Mouse (Mus musculus): ENCODE measurements around the gene Ppara. TPM values are rescaled to one million over a fixed set of nuclear protein-coding genes. Genes with fewer than 3 reads are reported as not detected.

Ppara gene
- polyA plus RNA-seq, 1 experiment from 2014 or later: 0.74 TPM

DNA sequence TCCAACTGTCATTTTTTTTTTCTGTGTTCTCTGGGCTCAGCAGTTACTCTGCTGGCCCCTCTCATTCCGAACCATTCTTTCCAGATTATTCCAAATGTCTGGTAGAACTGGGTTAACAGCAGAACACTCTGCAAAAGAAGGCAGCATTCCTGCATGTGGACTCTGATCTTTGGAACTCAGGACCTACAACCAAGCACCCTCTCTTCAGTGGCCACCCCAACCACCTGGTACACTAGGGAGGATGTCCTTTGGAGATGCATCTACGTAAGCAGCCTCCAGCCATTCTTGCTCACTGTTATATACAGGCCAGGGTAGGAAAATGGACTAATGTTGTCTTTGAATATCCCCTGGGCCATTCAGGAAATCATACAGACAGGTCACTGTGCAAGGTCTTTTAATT lies 1.1 kb upstream of the Ppara start:
- no peak overlapping the region for H3K27ac ChIP-seq
- 81% methylated on average over 2 of the region's 2 CpGs for WGBS

DNA sequence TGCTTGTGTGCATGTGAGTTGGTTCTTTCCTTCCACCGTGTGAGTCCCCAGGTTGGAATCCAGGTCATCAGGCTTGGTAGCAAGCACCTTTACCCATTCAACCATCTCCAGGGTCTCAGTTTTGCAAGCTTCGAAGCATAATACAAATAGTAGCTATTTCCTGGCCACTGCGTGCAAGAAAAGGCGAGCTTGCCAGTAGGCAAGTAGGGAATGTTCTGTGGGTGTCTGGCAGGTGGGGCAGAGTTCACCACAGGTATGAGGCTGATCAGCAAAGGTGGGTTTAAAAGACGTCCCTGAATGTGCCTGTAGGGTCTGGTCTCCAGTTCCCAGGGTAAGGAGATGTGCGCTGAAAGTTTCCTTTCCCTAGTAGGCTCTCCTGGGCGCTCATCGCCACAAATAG lies 635 bp upstream of the Ppara start:
- peak overlapping the region; percentile 92; the same call in 1 of the 2 replicates for H3K4me2 ChIP-seq
- peaks cover 78% of the 10 kb centered on the region for H3K27me3 ChIP-seq
- H3K9me3 ChIP-seq: no peaks in the 10 kb centered on the region
- H3K4me1 ChIP-seq: peaks cover 15% of the 10 kb centered on the region
- no peak overlapping the region for H3K27ac ChIP-seq
- no peak for ATAC-seq (ENCODE audit: low FRiP score)
- H3K4me3 ChIP-seq (replicated peaks): peak overlapping the region; percentile 68; the same call in 1 of the 2 replicates
- no peaks in the 10 kb centered on the region for H3K36me3 ChIP-seq (replicated peaks)
- WGBS: 42% methylated on average over 8 of the region's 8 CpGs
- no peak overlapping the region for H3K9ac ChIP-seq

More for the DNA sequence above, 1.1 kb upstream of the Ppara start:
- ATAC-seq (ENCODE audit: low FRiP score): no peak
- H3K36me3 ChIP-seq (replicated peaks): no peaks in the 10 kb centered on the region
- no peak overlapping the region for H3K9ac ChIP-seq
- H3K9me3 ChIP-seq: no peaks in the 10 kb centered on the region
- peaks cover 15% of the 10 kb centered on the region for H3K4me1 ChIP-seq
- H3K4me2 ChIP-seq: no peak overlapping the region
- peaks cover 79% of the 10 kb centered on the region for H3K27me3 ChIP-seq
- H3K4me3 ChIP-seq (replicated peaks): no peak overlapping the region

DNA sequence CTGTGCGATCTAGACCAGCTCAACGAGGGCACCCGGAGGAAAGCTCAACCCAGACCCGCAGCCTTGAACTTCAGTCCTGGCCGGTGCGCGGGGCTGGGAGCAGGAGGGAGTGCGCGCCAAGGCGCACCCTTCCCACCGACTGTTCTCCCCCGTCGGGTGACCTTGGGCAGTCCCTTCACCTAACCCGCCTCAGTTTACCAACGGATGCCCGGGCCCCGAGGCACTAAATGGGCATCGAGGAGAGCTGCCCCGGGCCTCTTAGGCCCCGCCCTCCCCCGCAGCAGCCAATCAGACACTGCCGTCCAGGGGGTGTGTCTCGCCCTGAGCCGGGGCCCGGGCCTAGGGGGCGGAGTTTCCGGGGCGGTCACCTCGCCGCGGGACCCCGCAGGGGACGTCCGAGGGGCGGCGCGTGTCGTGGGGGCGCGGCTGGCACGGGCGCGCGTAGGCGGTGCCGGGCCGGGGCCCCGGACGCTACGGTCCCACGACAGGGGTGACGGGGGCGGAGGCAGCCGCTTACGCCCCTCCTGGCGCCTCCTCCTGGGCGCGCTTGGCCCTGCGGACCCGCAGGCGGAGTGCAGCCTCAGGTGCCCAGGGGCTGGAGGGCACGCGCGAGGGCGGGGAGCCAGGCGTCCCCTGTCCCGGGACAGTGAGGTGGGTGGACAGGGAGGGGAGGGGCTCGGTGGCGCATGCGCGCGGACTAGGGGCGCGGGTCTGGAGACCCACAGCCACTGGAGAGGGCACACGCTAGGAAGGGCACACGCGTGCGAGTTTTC lies 466 bp downstream of the Ppara start:
- no peaks in the 10 kb centered on the region for H3K9me3 ChIP-seq
- no peak overlapping the region for H3K27ac ChIP-seq
- H3K9ac ChIP-seq: peak overlapping the region; percentile 49
- peak; percentile 93 for ATAC-seq (ENCODE audit: low FRiP score)
- WGBS: 1% methylated on average over 76 of the region's 78 CpGs
- peak overlapping the region; percentile 68 for H3K4me3 ChIP-seq (replicated peaks)
- H3K4me2 ChIP-seq: peak overlapping the region; percentile 92
- H3K4me1 ChIP-seq: peaks cover 15% of the 10 kb centered on the region
- peaks cover 74% of the 10 kb centered on the region for H3K27me3 ChIP-seq
- H3K36me3 ChIP-seq (replicated peaks): no peaks in the 10 kb centered on the region

DNA sequence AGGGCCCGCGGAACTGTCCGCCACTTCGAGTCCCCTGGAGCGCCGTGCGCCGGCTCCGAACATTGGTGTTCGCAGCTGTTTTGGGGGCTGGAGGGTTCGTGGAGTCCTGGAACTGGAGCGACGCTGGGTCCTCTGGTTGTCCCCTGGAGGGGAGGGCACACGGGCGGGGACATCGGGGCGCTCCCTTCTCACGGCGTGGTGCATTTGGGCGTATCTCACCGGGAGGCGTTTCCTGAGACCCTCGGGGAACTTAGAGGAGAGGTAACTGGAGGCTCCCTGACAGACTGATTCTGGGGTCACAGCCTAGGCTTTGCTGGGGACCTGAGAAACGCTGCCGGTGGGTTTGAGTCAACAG lies 1.0 kb downstream of the Ppara start:
- under 1% methylated on average over 22 of the region's 25 CpGs for WGBS
- no peak overlapping the region for H3K27ac ChIP-seq
- H3K9me3 ChIP-seq: no peaks in the 10 kb centered on the region
- peaks cover 80% of the 10 kb centered on the region for H3K27me3 ChIP-seq
- H3K4me2 ChIP-seq: peak overlapping the region; percentile 92
- no peak for ATAC-seq (ENCODE audit: low FRiP score)
- H3K36me3 ChIP-seq (replicated peaks): no peaks in the 10 kb centered on the region
- H3K4me1 ChIP-seq: peaks cover 15% of the 10 kb centered on the region
- peak overlapping the region; percentile 49 for H3K9ac ChIP-seq
- H3K4me3 ChIP-seq (replicated peaks): peak overlapping the region; percentile 68

DNA sequence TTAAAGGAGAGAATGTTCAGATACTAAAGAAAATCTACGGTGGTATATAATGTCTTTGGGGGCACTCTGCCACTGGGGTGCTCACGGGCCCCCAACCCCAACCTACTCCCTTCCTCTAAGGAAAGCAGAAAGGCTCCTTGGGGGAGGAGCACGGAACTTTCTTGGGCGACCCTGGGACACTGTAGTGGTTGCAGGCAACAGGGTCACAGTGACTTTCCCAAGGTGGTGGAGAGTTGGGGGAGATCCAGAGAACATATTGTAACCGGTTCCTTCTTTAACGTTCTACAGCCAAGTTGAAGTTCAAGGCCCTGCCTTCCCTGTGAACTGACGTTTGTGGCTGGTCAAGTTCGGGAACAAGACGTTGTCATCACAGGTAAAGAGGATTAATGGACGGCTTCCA lies 1.7 kb downstream of the Ppara start:
- Histone ChIP-seq H3K9ac (no peak overlapping the region), H3K27me3 (peaks cover 81% of the 10 kb centered on the region), H3K27ac (no peak overlapping the region), H3K4me3 (replicated peaks) (no peak overlapping the region; the same call in 1 of the 2 replicates), H3K4me1 (peaks cover 15% of the 10 kb centered on the region), H3K4me2 (peak overlapping the region; percentile 92; the same call in 1 of the 2 replicates), H3K36me3 (replicated peaks) (no peaks in the 10 kb centered on the region), H3K9me3 (no peaks in the 10 kb centered on the region)
- ATAC-seq (ENCODE audit: low FRiP score): no peak
- 53% methylated on average over 10 of the region's 10 CpGs for WGBS

DNA sequence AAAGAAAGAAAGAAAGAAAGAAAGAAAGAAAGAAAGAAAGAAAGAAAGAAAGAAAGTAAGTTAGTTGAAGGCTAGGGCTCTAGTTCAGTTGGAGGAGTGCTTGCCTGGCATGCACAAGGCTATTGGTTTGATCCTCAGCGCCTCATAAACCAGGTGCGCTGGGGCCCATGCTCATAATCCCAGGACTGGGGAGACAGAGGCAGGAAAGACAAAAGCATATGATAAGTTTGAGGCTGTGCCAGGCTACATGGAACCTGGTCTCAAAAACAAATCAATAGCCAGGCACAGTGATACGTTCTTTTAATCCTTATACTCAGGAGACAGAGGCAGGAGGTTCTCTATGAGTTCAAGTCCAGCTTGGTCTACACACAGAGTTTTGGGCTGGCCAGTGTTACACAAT lies 3.6 kb downstream of the Ppara start:
- H3K36me3 ChIP-seq (replicated peaks): no peaks in the 10 kb centered on the region
- H3K4me1 ChIP-seq: peaks cover 15% of the 10 kb centered on the region
- no peak overlapping the region for H3K27ac ChIP-seq
- no peak for ATAC-seq (ENCODE audit: low FRiP score)
- peaks cover 70% of the 10 kb centered on the region for H3K27me3 ChIP-seq
- H3K9ac ChIP-seq: no peak overlapping the region
- no peaks in the 10 kb centered on the region for H3K9me3 ChIP-seq
- 72% methylated on average over 3 of the region's 3 CpGs for WGBS
- no peak overlapping the region for H3K4me2 ChIP-seq
- no peak overlapping the region for H3K4me3 ChIP-seq (replicated peaks)

DNA sequence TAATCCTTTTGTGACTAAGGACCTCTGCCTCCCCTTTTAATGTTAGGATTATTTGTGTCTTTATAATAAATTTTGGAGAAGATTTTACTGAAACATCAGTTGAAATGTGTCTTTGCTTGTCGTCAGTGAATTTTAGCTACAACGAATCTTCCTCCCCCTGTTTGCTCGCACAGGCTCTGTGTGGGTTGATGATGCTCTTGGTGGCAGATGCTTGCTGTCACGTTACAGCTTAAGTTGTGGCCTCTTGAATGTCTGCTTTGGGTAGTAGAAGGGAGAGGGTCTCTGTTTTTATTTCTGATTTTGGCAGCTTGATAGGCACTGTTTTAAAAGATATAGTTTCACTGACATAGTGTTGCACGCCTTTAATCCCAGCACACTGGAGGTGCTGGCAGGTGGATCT lies 4.2 kb downstream of the Ppara start:
- Histone ChIP-seq H3K9me3 (no peaks in the 10 kb centered on the region), H3K36me3 (replicated peaks) (no peaks in the 10 kb centered on the region), H3K9ac (no peak overlapping the region), H3K4me2 (no peak overlapping the region), H3K27me3 (peaks cover 65% of the 10 kb centered on the region), H3K4me1 (peaks cover 15% of the 10 kb centered on the region), H3K27ac (no peak overlapping the region), H3K4me3 (replicated peaks) (no peak overlapping the region)
- WGBS: 81% methylated on average over 5 of the region's 5 CpGs
- ATAC-seq (ENCODE audit: low FRiP score): no peak

DNA sequence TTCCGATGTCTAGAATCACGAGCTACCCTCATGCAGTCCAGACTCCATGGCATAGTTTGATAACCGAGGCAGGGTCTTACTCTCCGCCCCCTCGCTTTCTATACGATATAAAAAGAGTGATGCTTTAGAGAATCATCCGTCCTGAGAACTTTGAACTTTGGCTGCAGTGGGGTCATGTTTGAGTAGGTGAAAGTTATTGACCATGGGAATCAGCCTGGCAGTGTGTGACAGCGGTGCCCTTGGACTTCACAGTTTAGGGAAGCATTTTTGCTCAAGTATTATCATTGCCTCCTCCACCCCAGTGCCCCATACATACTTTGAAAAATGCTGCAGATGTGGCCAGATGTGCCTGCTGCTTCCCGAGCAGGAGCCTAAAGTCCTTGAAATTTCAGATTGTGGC lies 7.8 kb downstream of the Ppara start:
- peaks cover 30% of the 10 kb centered on the region for H3K27me3 ChIP-seq
- H3K4me2 ChIP-seq: no peak overlapping the region
- H3K9ac ChIP-seq: no peak overlapping the region
- H3K36me3 ChIP-seq (replicated peaks): no peaks in the 10 kb centered on the region
- H3K4me3 ChIP-seq (replicated peaks): no peak overlapping the region
- H3K27ac ChIP-seq: no peak overlapping the region
- H3K4me1 ChIP-seq: no peaks in the 10 kb centered on the region
- no peaks in the 10 kb centered on the region for H3K9me3 ChIP-seq
- 91% methylated on average over 9 of the region's 9 CpGs for WGBS
- ATAC-seq (ENCODE audit: low FRiP score): no peak

DNA sequence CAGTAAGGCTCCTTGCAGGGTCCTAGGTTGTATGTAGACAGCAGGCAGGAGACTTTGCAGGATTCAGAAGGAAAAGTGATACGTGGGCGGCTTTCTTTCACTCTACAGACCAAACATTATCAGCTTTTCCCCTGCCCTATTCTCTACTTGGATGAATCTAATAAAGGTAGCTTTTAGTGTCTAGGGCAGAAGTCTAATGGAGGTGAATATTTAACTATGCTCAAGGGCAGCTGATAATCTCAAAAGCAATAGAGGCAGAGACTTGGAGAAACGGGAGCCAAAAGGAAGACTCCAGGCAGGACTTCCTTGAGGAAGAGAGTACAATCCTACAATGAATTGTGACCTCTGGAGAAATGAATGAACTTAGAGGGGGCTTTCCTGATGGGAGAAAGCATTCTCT lies 9.2 kb downstream of the Ppara start:
- Histone ChIP-seq H3K36me3 (replicated peaks) (no peaks in the 10 kb centered on the region), H3K4me1 (no peaks in the 10 kb centered on the region), H3K27me3 (peaks cover 22% of the 10 kb centered on the region; the same call in 1 of the 2 replicates), H3K4me3 (replicated peaks) (no peak overlapping the region), H3K9me3 (no peaks in the 10 kb centered on the region), H3K27ac (no peak overlapping the region), H3K4me2 (no peak overlapping the region), H3K9ac (no peak overlapping the region)
- ATAC-seq (ENCODE audit: low FRiP score): no peak
- WGBS: 77% methylated on average over 3 of the region's 3 CpGs

DNA sequence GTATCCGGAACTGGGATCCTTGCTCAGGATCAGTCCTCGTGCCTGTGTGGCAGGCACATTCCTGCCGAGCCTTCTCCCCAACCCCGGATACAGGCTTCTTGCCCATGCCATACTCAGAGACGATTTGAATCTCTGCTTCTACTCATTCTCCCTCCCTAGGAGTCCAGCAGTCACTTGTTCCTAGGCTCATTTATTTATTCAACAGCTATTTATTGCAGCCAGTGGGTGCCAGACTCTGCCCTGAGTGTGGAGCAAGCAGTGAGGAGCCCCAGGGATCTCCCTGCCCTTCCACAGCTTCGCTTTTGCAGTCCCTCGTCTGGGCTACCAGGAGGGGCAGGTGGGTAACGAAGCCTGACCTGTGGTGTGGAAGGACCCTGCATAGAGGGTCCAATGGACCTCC lies 11.4 kb downstream of the Ppara start:
- WGBS: 77% methylated on average over 8 of the region's 8 CpGs
- ATAC-seq (ENCODE audit: low FRiP score): no peak
- Histone ChIP-seq H3K27me3 (0 out of 2 replicates have a peak, but pooled peaks cover 7% of the 10 kb centered on the region), H3K4me1 (no peaks in the 10 kb centered on the region), H3K9ac (no peak overlapping the region), H3K4me2 (no peak overlapping the region), H3K9me3 (no peaks in the 10 kb centered on the region), H3K27ac (no peak overlapping the region), H3K36me3 (replicated peaks) (no peaks in the 10 kb centered on the region), H3K4me3 (replicated peaks) (no peak overlapping the region)

DNA sequence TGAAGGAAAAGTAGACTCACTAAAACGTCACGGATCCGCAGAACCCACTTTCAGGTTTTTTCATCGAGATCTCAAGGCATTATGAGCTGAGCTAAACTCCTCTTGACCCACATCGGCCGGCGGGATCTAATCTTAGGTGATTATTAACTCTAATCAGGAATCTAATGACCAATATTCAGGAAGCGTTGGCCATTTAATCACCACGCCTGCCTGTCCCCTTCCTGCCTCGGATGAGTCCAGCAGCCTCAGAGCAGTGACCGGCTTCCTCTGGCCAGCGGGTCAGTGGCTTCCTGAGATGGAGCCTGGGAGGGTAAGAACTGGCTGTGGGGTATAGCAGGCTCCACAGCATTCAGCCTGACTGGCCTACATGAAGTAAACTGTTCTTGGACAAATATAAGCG lies 11.9 kb downstream of the Ppara start:
- no peak overlapping the region for H3K9ac ChIP-seq
- 91% methylated on average over 13 of the region's 13 CpGs for WGBS
- H3K27me3 ChIP-seq: 0 out of 2 replicates have a peak, but pooled peaks cover 7% of the 10 kb centered on the region
- no peak overlapping the region for H3K4me3 ChIP-seq (replicated peaks)
- no peaks in the 10 kb centered on the region for H3K4me1 ChIP-seq
- no peak overlapping the region for H3K27ac ChIP-seq
- no peaks in the 10 kb centered on the region for H3K36me3 ChIP-seq (replicated peaks)
- no peaks in the 10 kb centered on the region for H3K9me3 ChIP-seq
- ATAC-seq (ENCODE audit: low FRiP score): no peak
- H3K4me2 ChIP-seq: no peak overlapping the region

DNA sequence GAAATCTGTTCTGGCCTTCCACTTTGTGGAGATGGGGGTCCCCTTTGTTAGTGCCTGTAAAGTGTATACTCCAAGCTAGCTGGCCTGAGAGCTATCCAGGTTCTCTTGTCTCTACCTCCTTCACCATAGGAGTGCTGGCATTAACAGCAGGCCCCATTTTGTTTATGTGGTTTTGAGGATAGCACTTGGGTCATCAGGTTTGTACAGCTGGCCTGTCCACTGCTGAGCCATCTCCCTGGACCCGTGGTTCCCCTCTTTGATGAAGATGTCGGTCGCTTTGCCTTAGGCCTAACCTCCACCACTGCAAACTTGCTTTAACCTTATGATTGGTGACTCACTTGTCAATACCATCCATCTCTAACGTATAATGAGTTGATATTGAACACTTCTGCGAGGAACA lies 13.2 kb downstream of the Ppara start:
- Histone ChIP-seq H3K27me3 (no peaks in the 10 kb centered on the region), H3K4me1 (no peaks in the 10 kb centered on the region), H3K4me3 (replicated peaks) (no peak overlapping the region), H3K9me3 (no peaks in the 10 kb centered on the region), H3K4me2 (no peak overlapping the region), H3K36me3 (replicated peaks) (no peaks in the 10 kb centered on the region), H3K9ac (no peak overlapping the region), H3K27ac (no peak overlapping the region)
- 94% methylated on average over 5 of the region's 5 CpGs for WGBS
- ATAC-seq (ENCODE audit: low FRiP score): no peak

DNA sequence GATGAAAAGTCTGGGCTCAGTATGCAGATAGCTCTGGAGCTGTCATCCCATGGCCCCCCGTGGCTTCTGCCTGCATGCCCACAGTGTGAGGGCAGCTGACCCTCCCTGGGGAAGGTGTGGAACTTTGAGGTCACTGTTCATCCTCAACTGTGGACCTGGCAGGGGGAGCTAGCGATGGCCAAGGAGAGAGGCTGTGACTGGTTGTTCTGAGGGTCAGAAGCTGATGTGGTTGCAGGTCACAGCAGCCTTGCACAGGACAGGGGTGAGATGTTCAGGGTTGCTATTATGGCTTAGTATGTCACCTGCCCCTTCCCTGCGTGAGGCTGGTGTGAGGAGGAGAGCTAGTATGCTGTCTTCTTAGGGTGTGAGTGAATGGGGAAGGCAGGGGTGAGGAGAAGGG lies 13.7 kb downstream of the Ppara start:
- H3K4me1 ChIP-seq: no peaks in the 10 kb centered on the region
- H3K9me3 ChIP-seq: no peaks in the 10 kb centered on the region
- WGBS: 69% methylated on average over 3 of the region's 3 CpGs
- H3K36me3 ChIP-seq (replicated peaks): no peaks in the 10 kb centered on the region
- no peak for ATAC-seq (ENCODE audit: low FRiP score)
- H3K4me3 ChIP-seq (replicated peaks): no peak overlapping the region
- no peak overlapping the region for H3K9ac ChIP-seq
- H3K27ac ChIP-seq: no peak overlapping the region
- no peaks in the 10 kb centered on the region for H3K27me3 ChIP-seq
- H3K4me2 ChIP-seq: no peak overlapping the region

Measured in forebrain, embryonic 12.5 days (tissue).